37 mouse cellular contexts compared by ENCODE assay signal in the genomic region with DNA sequence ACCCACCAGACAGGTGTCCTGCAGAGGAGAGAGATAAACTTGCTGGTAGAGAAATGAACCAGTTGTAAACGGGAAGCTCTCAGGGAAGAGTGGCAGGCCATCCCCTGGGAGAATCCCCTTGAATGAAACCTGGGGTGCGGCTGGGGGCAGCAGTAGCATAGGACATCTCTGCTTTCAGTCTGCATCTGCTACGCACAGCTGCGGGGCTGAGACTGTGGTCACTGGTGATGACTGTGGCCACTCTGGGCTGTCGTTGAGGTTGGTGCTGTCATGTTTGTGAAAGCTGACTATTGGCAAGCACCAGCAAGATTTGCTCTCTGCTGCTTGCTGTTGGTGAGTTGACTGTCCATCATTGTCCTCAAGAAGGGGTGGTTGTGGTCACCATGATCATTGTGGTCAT. TPM values are rescaled to one million over a fixed set of nuclear protein-coding genes. Genes with fewer than 3 reads are reported as not detected.
DNase-seq lines count a peak whose midpoint lies in the region; ATAC-seq and TF ChIP-seq lines count a peak whose summit lies in the region.
"Had no signal": no experiment of that assay in that cellular context is flagged by ENCODE, and none has a peak within 500 bp of the region (broad histone marks: within the 10 kb centered on the region; RNA-seq: fewer than 3 reads in every experiment).

No protein-coding gene starts in this region.

- no peak for TF ChIP-seq RAD21 in MEL (IDR thresholded peaks at IDR 0.05; ENCODE audit: low read depth, low read length)

- TF ChIP-seq EP300 in MEL (IDR thresholded peaks at IDR 0.05; ENCODE audit: low read depth in 1 of 2, low read length in 2 of 2): no peak

- WGBS in hindbrain, embryonic 13.5 days: 85% methylated on average over 5 of the region's 5 CpGs
- WGBS in hindbrain, embryonic 11.5 days: 93% methylated on average over 5 of the region's 5 CpGs

- TF ChIP-seq CTCF in MEL (IDR thresholded peaks at IDR 0.05 in 2 of 3, conservative IDR thresholded peaks at IDR 0.05 in 1 of 3; ENCODE audit: control insufficient read depth in 1 of 3, insufficient read depth in 1 of 3, low read depth in 2 of 3, low read length in 3 of 3, poor library complexity in 1 of 3, severe bottlenecking in 1 of 3): no peak

- no peaks in the 10 kb centered on the region for H3K27me3 ChIP-seq in hindbrain, embryonic 13.5 days
- H3K27me3 ChIP-seq in hindbrain, embryonic 11.5 days (ENCODE audit: control insufficient read depth, insufficient read depth, low read length): no peaks in the 10 kb centered on the region
- no peaks in the 10 kb centered on the region for H3K27me3 ChIP-seq in megakaryocyte, embryonic 14.5 days (replicated peaks)
- H3K27me3 ChIP-seq in MEL (ENCODE audit: control insufficient read depth in 1 of 2, insufficient read depth in 2 of 2, low read length in 2 of 2) (no peaks in the 10 kb centered on the region), myocyte (ENCODE audit: control insufficient read depth, insufficient read depth, insufficient read length) (no peaks in the 10 kb centered on the region)
- H3K27me3 ChIP-seq: heart, embryonic 13.5 days; limb, embryonic 13.5 days; midbrain, embryonic 15.5 days had no signal

- no peak overlapping the region for H3K27ac ChIP-seq in hindbrain, embryonic 13.5 days
- H3K27ac ChIP-seq in hindbrain, embryonic 11.5 days (ENCODE audit: low read depth, low read length): no peak overlapping the region
- H3K27ac ChIP-seq in MEL (ENCODE audit: control insufficient read depth, low read depth, low read length): no peak overlapping the region
- H3K27ac ChIP-seq: heart, embryonic 13.5 days; kidney, postnatal 0 days; limb, embryonic 13.5 days; midbrain, embryonic 15.5 days had no signal

- no peak overlapping the region for H3K4me2 ChIP-seq in hindbrain, embryonic 13.5 days
- H3K4me2 ChIP-seq in hindbrain, embryonic 11.5 days (replicated peaks; ENCODE audit: low read depth, low read length): no peak overlapping the region
- no peak overlapping the region for H3K4me2 ChIP-seq in myocyte (ENCODE audit: low read depth)
- H3K4me2 ChIP-seq: heart, embryonic 13.5 days; limb, embryonic 13.5 days; midbrain, embryonic 15.5 days had no signal

- no peak for ATAC-seq in hindbrain, embryonic 13.5 days (ENCODE audit: low FRiP score)
- ATAC-seq in hindbrain, embryonic 11.5 days (ENCODE audit: low FRiP score): no peak
- ATAC-seq in megakaryocyte, adult 5-6 weeks (ENCODE audit: poor library complexity, severe bottlenecking): no peak
- ATAC-seq: forebrain, embryonic 14.5 days; hindbrain, embryonic 16.5 days; lung, postnatal 0 days; midbrain, embryonic 15.5 days had no signal

- H3K9ac ChIP-seq in hindbrain, embryonic 13.5 days: 0 out of 2 replicates have a peak overlapping the region, but pooled peaks have one; percentile 19
- no peak overlapping the region for H3K9ac ChIP-seq in hindbrain, embryonic 11.5 days (ENCODE audit: low read depth, low read length)
- H3K9ac ChIP-seq in MEL (ENCODE audit: control insufficient read depth, low read depth, low read length, poor library complexity, severe bottlenecking): no peak overlapping the region
- H3K9ac ChIP-seq: limb, embryonic 13.5 days; midbrain, embryonic 15.5 days had no signal

- H3K36me3 ChIP-seq in hindbrain, embryonic 13.5 days: peaks cover 94% of the 10 kb centered on the region
- H3K36me3 ChIP-seq in hindbrain, embryonic 11.5 days (ENCODE audit: control insufficient read depth, insufficient read depth, low read length): 0 out of 2 replicates have a peak, but pooled peaks cover 6% of the 10 kb centered on the region
- peaks cover 94% of the 10 kb centered on the region for H3K36me3 ChIP-seq in megakaryocyte, embryonic 14.5 days (replicated peaks; ENCODE audit: low read length)
- peaks cover 39 to 50% of the 10 kb centered on the region in 2 experiments for H3K36me3 ChIP-seq in MEL (ENCODE audit: control insufficient read depth in 1 of 2, insufficient read depth in 2 of 2, low read length in 2 of 2)
- peaks cover 14% of the 10 kb centered on the region for H3K36me3 ChIP-seq in myocyte (ENCODE audit: control insufficient read depth, insufficient read depth)

- no peak for TF ChIP-seq POLR2A in MEL (IDR thresholded peaks at IDR 0.05; ENCODE audit: control insufficient read depth in 1 of 2, insufficient read depth in 1 of 2, low read depth in 1 of 2, low read length in 2 of 2, poor library complexity in 1 of 2)
- TF ChIP-seq POLR2A in myocyte (IDR thresholded peaks at IDR 0.05; ENCODE audit: insufficient read length, low read depth): no peak

- DNase-seq in hindbrain, embryonic 11.5 days (ENCODE audit: low spot score): no peak
- DNase-seq in MEL (ENCODE audit: low read depth, low spot score): no peak
- no peak for DNase-seq in heart, adult 11 months
- DNase-seq in layer of hippocampus, adult 11-12 months (ENCODE audit: low spot score): no peak
- DNase-seq: adrenal gland, postnatal 14 days; cerebellum, adult 18-20 months; cerebellum, postnatal 10 days; gastrocnemius, postnatal 25 days; heart, adult 2 months; heart, postnatal 10 days; kidney, adult 8-10 months; kidney, postnatal 4 days; layer of hippocampus, adult 9-11 months; lung, adult 18-20 months; lung, postnatal 4 days; right cerebral cortex, postnatal 4 days; thymus, postnatal 4 days had no signal

- H3K4me3 ChIP-seq in hindbrain, embryonic 13.5 days: no peak overlapping the region
- no peak overlapping the region for H3K4me3 ChIP-seq in hindbrain, embryonic 11.5 days (ENCODE audit: low read depth, low read length)
- peak overlapping the region; percentile 67 for H3K4me3 ChIP-seq in megakaryocyte, embryonic 14.5 days (replicated peaks)
- no peak overlapping the region for H3K4me3 ChIP-seq in MEL (ENCODE audit: control insufficient read depth in 1 of 2, insufficient read depth in 1 of 2, low read depth in 2 of 2, low read length in 2 of 2)
- no peak overlapping the region for H3K4me3 ChIP-seq in myocyte
- H3K4me3 ChIP-seq: heart, adult 2 months; heart, embryonic 13.5 days; limb, embryonic 13.5 days; midbrain, embryonic 15.5 days had no signal

- H3K4me1 ChIP-seq in hindbrain, embryonic 13.5 days (replicated peaks): no peaks in the 10 kb centered on the region
- H3K4me1 ChIP-seq in hindbrain, embryonic 11.5 days (replicated peaks; ENCODE audit: control insufficient read depth, insufficient read depth, low read length): no peaks in the 10 kb centered on the region
- H3K4me1 ChIP-seq in megakaryocyte, embryonic 14.5 days: peaks cover 92% of the 10 kb centered on the region
- peaks cover 11 to 45% of the 10 kb centered on the region in 2 experiments for H3K4me1 ChIP-seq in MEL (ENCODE audit: control insufficient read depth in 1 of 2, insufficient read depth in 2 of 2, low read length in 2 of 2)
- H3K4me1 ChIP-seq: limb, embryonic 13.5 days; midbrain, embryonic 15.5 days had no signal

- no peaks in the 10 kb centered on the region for H3K9me3 ChIP-seq in hindbrain, embryonic 13.5 days
- no peaks in the 10 kb centered on the region for H3K9me3 ChIP-seq in hindbrain, embryonic 11.5 days (ENCODE audit: control insufficient read depth, low read length)
- H3K9me3 ChIP-seq in megakaryocyte, embryonic 14.5 days: 0 out of 2 replicates have a peak, but pooled peaks cover 3% of the 10 kb centered on the region
- H3K9me3 ChIP-seq in MEL (replicated peaks; ENCODE audit: insufficient read depth, low read length): no peaks in the 10 kb centered on the region
- H3K9me3 ChIP-seq: heart, embryonic 13.5 days; limb, embryonic 13.5 days; midbrain, embryonic 15.5 days had no signal

- peaks cover 78% of the 10 kb centered on the region for H3K79me2 ChIP-seq in MEL (ENCODE audit: control insufficient read depth, insufficient read depth, low read length, poor library complexity)
- peaks cover 72% of the 10 kb centered on the region for H3K79me2 ChIP-seq in myocyte (ENCODE audit: control insufficient read depth, insufficient read depth)

- H3ac ChIP-seq in myocyte (ENCODE audit: control insufficient read depth, insufficient read length): no peak overlapping the region

TF ChIP-seq in MEL, 35 proteins besides CTCF, POLR2A, EP300 and RAD21 (continues in another document):
- TF ChIP-seq CHD1 (IDR thresholded peaks at IDR 0.05; ENCODE audit: low read depth, low read length): no peak

RNA-seq across cellular contexts. Expression of gene Tfdp1, which starts 13.0 kb away (rescaled TPM):
- 99.5 and 103 TPM in 2 replicates for polyA plus RNA-seq in hindbrain, embryonic 13.5 days (2015; fragmentation: Nextera tagmentation; extraction: Ambion mirVana)
- 175 and 188 TPM in 2 replicates for polyA plus RNA-seq in hindbrain, embryonic 11.5 days (2014; fragmentation: Nextera tagmentation; extraction: Ambion mirVana)
- 2.3 and 11.5 TPM in 2 replicates for polyA plus RNA-seq in megakaryocyte, embryonic 14.5 days (2012; ENCODE audit: insufficient read depth, low replicate concordance)
- total RNA-seq in megakaryocyte, adult 5-6 weeks (2015): 136 and 146 TPM in 2 replicates
- total RNA-seq in megakaryocyte, adult 5-6 weeks (2017): 103 and 105 TPM in 2 replicates
- total RNA-seq in MEL (2012; rRNA removed): 214 and 256 TPM in 2 replicates
- polyA plus RNA-seq in MEL (2012; ENCODE audit: insufficient read depth in 1 of 2, insufficient read length in 2 of 2, low read depth in 1 of 2, low replicate concordance in 2 of 2, missing spikeins in 1 of 2) (100 to 1,000 TPM; 143 to 331 TPM), myocyte (2012; fragmentation: generic; extraction: Trizol) (40.8 TPM)

RNA-seq across cellular contexts. Expression of gene Atp4b, which starts 45.0 kb away (rescaled TPM):
- polyA plus RNA-seq in hindbrain, embryonic 13.5 days (2015; fragmentation: Nextera tagmentation; extraction: Ambion mirVana): not detected in 2 replicates
- 0.11 TPM in 1 of 2 replicates, not detected in the other for polyA plus RNA-seq in hindbrain, embryonic 11.5 days (2014; fragmentation: Nextera tagmentation; extraction: Ambion mirVana)
- not detected in 2 replicates for polyA plus RNA-seq in megakaryocyte, embryonic 14.5 days (2012; ENCODE audit: insufficient read depth, low replicate concordance)
- total RNA-seq in megakaryocyte, adult 5-6 weeks (2015): not detected in 2 replicates
- not detected in 2 replicates for total RNA-seq in megakaryocyte, adult 5-6 weeks (2017)
- total RNA-seq in MEL (2012; rRNA removed): 0.08 TPM in 1 of 2 replicates, not detected in the other
- polyA plus RNA-seq in MEL (2012; ENCODE audit: insufficient read depth in 1 of 2, insufficient read length in 2 of 2, low read depth in 1 of 2, low replicate concordance in 2 of 2, missing spikeins in 1 of 2): under 1 TPM in 1 of 2 experiments, not detected in 1; 0.14 TPM
- polyA plus RNA-seq in myocyte (2012; fragmentation: generic; extraction: Trizol): not detected
- total RNA-seq: adrenal gland, postnatal 14 days; gastrocnemius, postnatal 25 days; heart, adult 2 months; heart, postnatal 10 days; hematopoietic stem cell, adult 5-6 weeks; left cerebral cortex, adult 18-20 months; left cerebral cortex, postnatal 36 days had no signal
- polyA plus RNA-seq: brain, embryonic 14.5 days; embryonic facial prominence, embryonic 11.5 days; forebrain, embryonic 14.5 days; hindbrain, embryonic 16.5 days; intestine, embryonic 14.5 days; limb, embryonic 13.5 days; lung, postnatal 0 days; midbrain, embryonic 15.5 days; neural tube, embryonic 11.5 days had no signal

RNA-seq across cellular contexts. Expression of gene Grk1, which starts 53.3 kb away (rescaled TPM):
- polyA plus RNA-seq in hindbrain, embryonic 13.5 days (2015; fragmentation: Nextera tagmentation; extraction: Ambion mirVana): not detected in 2 replicates
- 0.03 TPM in 1 of 2 replicates, not detected in the other for polyA plus RNA-seq in hindbrain, embryonic 11.5 days (2014; fragmentation: Nextera tagmentation; extraction: Ambion mirVana)
- polyA plus RNA-seq in megakaryocyte, embryonic 14.5 days (2012; ENCODE audit: insufficient read depth, low replicate concordance): 0.11 TPM in 1 of 2 replicates, not detected in the other
- 0.04 TPM in 1 of 2 replicates, not detected in the other for total RNA-seq in megakaryocyte, adult 5-6 weeks (2015)
- not detected in 2 replicates for total RNA-seq in megakaryocyte, adult 5-6 weeks (2017)
- total RNA-seq in MEL (2012; rRNA removed): under 0.01 TPM in 1 of 2 replicates, not detected in the other
- polyA plus RNA-seq in MEL (2012; ENCODE audit: insufficient read depth in 1 of 2, insufficient read length in 2 of 2, low read depth in 1 of 2, low replicate concordance in 2 of 2, missing spikeins in 1 of 2): under 1 TPM in 1 of 2 experiments, not detected in 1; 0.03 TPM
- polyA plus RNA-seq in myocyte (2012; fragmentation: generic; extraction: Trizol): under 0.01 TPM
- total RNA-seq: adrenal gland, postnatal 14 days; hematopoietic stem cell, adult 5-6 weeks; left cerebral cortex, adult 18-20 months; left cerebral cortex, postnatal 36 days had no signal
- polyA plus RNA-seq: heart, adult 2 months; heart, embryonic 13.5 days; hindbrain, embryonic 16.5 days; intestine, embryonic 14.5 days; lung, postnatal 0 days; neural tube, embryonic 11.5 days; stomach, embryonic 14.5 days; thymus, postnatal 0 days had no signal
